Mouse (Mus musculus) adrenal gland (tissue): ENCODE data around the gene Olfr596.
"Not testable (repeated sequence)": the region's sequence is repeated elsewhere in the genome, so short reads cannot be mapped to it uniquely, and the experiment has no call there.

Source experiments
- intact Hi-C: fragments of 180-260 bp; cut with DNase I; formaldehyde crosslinking; loops from one replicate; pipeline ENCODE4 v1.15.1; 2025
- long read RNA-seq, 2 experiments: library from polyadenylated mRNA; unstranded; transcript quantifications; one replicate each; pipeline ENCODE4 v2.0.0; 2020; ENCODE audit warnings: borderline replicate concordance in 1 of 2; ENCODE audit not compliant: insufficient replicate concordance in 1 of 2
- microRNA-seq, 2 experiments: library from miRNA; unstranded; fragments of <30 nt; microRNA quantifications; one replicate each; pipeline ENCODE4; 2019

The Olfr596 gene
- long read RNA-seq, experiment 1: 0 reads
- long read RNA-seq, experiment 2: 0 reads

- intact Hi-C loops: loop anchor here (5.0 kb wide), 1 partner anchor 82 kb away; the partner anchor contains the start of gene Olfr603
These were observed at the start of gene Olfr596 for GRCm38 (mm10) chr7:103305348-103305747. Gene Olfr596, plus strand, starts transcription at chr7:103305648.

DNA sequence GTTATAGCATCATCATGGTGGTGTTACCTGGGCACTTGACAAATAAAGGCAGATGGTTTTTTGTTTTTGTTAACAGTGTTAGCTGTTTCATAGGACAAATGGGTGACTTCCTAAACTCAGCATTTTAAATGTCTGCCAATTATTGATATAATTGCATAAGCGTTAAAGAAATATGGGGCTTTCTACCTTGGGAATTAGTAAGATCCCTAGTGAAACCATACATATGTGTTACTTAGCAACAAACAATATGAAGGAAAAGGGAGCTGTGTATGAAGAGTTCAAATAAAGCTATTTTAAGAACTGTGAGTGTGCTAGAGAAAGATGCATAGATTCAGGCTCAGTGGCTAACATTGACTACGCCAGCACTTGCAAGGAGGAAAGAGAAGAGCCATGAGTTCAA, 10.6 kb downstream of the Olfr596 start, which contains the start of gene Olfr597:
TSS of gene Olfr597 (plus strand) at position 301 of the 400 bp plus-strand sequence.
- intact Hi-C loops: not testable (repeated sequence)

DNA sequence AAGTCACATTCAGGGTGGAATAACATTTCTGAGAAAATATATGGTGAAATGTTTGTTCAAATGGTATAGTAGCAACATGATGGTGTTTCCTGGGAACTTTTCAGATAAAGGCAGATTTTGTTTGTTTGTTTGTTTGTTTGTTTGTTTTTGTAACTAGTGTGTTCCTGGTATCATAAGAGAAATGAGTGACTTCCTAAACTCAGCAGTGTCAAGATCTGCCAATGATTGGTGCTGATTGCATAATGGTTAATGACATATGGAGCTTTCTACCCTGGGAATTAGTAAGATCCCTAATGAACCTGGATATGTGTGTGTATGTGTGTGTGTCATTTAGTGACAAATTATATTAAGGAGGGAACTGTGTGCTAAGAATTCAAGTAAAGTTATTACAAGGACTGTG, 17.8 kb downstream of the Olfr596 start, which contains the start of gene Olfr598:
TSS of gene Olfr598 (plus strand) at position 301 of the 400 bp plus-strand sequence.
- intact Hi-C loops: no loop called here

DNA sequence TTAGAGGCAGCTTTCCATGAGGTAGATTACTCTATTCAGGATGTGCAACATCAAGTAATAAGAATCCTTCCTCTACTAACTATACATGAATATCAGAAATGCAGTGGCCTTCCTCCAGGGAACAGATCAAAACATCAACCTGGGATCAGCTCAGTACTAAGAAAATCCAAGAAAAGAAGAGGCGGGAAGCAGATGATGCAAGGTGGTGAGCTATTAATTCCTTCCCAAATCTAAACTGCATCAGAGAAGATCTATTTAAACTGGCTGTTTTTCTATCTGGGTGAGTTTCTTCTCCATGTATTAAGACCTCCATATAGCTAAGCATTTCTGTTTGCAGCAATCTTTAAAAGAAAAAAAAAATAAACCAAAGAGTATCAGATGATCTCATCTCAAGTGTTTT, 30.2 kb downstream of the Olfr596 start, which contains the start of gene Olfr599:
TSS of gene Olfr599 (plus strand) at position 301 of the 400 bp plus-strand sequence.
- intact Hi-C loops: no loop called here

- intact Hi-C loops: no loop called here
These were observed 44.1 kb downstream of the Olfr596 start, which contains the start of gene Olfr600 for GRCm38 (mm10) chr7:103349569-103349968. Gene Olfr600, minus strand, starts transcription at chr7:103349669.

Small RNAs within 50 kb of the gene (microRNA-seq; reads per million reads assigned to microRNA genes)
- gene Gm23550 (0 reads per million in 2 experiments), gene Gm25171 (0 reads per million in 2 experiments)
